Mouse (Mus musculus): Measurements from ENCODE around the gene Tmem164.

Gene Tmem164

DNA sequence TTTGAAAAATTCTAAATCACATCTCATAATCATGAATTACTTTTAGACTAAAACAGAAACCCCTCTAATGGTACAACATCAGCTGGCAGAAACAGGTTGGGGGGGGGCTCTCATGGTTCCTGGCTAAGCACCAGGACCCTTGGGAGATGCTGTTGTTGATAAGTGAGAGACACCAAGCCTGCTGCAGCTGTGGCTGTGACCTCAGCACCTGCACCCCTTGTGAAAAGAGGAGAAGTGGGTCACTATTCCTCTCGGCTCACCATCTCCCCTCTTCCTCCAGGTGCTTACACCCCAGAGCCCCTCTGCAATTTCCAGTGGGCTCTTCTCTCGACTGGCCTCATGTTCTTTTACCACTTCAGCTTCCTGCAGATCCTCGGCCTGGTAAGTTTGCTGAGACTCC is 151.0 kb downstream of the Tmem164 start:
- DNase-seq, result no peak

DNA sequence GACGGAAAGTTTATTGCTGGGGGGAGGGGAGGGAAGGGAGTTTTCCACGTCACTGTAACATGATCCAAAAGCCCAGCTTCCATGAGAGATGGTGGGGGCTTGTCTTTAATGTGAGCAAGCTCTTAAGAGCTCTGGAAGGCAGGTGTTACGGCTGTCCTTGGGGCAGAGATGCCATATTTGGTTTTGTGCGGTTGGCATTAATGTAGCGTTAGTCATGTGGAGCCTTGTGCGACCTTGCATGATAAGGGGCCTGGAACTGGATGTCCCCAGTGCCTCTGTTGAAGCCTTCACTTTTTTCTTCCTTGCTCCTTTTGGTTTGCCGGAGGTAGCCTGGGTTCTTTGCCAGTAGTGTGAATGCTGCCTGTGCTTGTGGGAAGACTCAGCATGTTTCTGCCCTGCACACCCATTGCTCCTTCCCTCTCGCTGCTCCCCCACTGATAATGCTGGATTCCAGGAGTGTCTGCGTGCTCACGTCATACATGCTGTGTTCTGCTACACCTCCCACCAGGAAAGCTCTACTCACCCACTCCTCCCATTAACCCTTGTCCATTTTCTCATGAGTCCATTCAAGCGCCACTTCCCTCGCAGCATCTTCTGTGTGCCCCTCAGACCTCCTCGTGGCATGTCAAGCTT is 152.1 kb downstream of the Tmem164 start:
- DNase-seq, result no peak

GRCm38 (mm10) chrX:142834807-142835206 is 153.6 kb downstream of the Tmem164 start:
- DNase-seq, result no peak

GRCm38 (mm10) chrX:142836399-142836798 is 155.2 kb downstream of the Tmem164 start:
- no peak for DNase-seq

DNA sequence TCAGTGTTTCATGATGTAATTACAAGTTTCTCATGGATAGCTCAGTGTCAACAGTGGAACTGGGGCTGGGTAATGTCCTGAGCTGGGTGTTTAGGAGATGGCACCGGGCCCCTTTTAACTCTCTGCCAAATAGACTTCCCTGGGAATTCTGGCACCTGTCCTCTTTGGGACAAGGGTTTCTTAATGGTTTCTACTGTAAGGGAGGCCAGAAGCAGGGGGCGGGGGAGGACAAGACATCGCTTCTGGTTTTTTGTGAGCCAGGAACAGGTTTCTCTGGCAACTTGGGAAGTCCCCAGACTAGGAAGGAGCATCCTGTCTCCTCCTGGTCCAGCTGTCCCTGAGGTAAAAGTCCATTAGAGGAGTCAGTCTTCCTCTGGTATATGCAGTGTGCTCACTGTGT is 156.1 kb downstream of the Tmem164 start:
- no peak for DNase-seq

DNA sequence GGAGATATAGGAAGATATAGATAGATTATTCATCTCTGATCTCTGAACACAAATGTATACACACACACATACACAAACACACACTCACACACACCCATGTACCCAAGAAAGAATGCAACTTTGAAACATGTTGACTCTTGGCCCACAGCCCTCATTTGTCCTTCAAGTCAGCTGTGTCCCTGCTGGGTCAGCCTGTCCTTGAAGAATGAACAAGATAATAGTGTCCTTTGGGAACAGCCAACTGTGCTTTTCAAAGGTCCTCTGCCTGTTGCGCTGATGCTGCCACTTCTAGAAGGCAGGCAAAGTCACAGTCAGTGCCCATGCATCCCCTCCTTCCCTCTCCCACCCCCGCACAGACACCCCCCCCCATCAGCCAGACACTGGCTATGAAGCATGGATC is 157.6 kb downstream of the Tmem164 start:
- DNase-seq, result no peak

DNA sequence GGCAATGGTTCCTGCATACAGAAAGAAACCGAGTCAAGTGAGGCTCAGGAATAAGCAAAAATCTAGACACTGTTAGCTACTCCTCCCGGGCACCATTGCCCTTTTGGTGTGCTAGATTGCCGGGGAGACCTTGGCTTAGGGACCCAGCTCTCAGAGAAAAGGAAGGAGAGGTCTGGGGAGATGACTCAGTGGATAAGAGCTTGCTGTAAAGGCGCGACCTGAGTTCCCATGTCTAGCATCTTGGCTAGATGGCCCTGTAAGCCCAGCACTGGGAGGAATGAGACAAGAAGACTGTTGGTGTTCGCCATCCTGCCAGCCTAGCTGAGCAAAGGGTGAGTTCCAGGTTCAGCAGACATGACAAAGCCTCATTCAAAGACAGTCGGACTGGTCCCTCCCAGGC is 158.2 kb downstream of the Tmem164 start:
- no peak for DNase-seq

GRCm38 (mm10) chrX:142841916-142842315 is 160.7 kb downstream of the Tmem164 start:
- no peak for DNase-seq

GRCm38 (mm10) chrX:142846266-142846665 is 165.1 kb downstream of the Tmem164 start:
- DNase-seq, result no peak

- no peak for DNase-seq
Observed at GRCm38 (mm10) chrX:142848032-142848431, 166.8 kb downstream of the Tmem164 start.

DNA sequence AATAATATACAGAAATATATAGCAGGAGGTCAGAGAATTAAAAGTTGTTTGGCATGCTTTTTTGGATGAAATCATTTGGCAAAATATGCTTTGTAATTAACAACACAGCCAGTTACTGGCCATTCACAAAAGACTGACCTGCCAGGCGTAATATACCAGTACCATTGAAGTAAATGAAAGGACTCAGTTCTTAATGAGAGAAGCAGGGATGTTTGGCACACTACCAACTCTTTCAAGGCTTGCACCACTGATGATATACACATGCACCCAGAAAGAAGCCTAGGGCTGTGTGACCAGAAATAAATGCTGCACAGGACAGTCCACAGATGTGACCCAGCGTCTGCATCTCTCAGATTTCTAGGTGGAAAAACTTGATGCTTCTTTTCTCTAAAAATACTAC is 188.6 kb downstream of the Tmem164 start:
- no peak for DNase-seq

DNA sequence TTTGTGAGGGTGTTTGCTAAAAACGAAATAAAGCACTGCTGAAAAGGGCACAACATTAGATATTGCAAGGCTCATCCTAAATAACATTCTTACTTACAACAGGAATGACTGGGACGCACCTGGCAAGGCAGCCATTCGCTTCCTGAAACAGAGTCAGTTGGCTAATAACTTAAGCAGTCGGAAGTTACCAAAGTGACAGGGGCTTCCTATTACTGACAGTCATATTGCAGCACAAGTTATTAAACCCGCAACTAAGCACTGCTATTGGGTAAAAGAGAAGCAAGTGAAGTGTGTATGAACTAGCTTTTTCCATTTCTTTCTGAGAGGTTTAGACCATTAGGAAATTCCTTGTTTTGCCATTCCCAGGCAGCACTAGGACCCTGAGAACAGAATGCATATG is 201.0 kb downstream of the Tmem164 start:
- DNase-seq, result no peak

DNA sequence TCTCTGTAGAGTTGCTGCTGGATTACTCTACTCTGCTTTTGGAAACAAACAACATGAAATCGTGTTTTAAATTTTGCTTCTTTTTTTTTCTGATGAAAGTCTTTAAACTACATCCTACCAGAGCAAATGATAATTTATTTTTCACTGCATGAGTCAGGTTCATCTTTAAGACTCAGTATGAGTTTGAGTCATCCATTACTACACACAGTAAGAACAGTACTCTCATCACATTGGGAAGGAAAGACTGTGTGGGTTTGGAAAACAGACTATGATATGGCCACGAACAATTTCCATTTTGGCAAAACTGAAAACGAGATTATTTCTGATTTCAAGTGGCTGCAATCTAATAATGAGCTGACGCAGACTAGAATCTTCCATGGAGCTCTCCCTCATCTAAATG is 202.4 kb downstream of the Tmem164 start:
- DNase-seq, result no peak

DNA sequence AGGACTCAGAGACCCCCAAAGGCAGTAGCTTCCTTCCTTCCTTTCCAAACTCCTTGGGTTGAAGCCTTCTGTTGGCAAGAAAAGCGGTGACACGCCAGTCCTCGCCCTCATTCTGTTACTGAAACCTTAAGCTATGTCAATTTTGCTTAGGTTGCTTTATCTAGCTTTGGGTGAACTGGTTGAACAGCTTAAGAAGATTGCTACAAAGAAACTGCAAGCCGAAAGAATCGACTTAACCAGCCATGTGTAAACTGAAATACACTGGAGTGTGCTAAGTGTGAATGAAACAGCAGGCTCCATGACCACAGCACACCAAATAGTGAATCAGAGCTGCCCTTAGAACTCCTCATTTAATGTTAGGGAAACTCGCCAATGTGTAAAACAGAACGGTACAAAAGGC is 204.8 kb downstream of the Tmem164 start:
- no peak for DNase-seq
